In genomic region chr7:74012858-74013600, GRCm38 (mm10) we compare ENCODE assay signal across 8 mouse cellular contexts. TPM values are rescaled to one million over a fixed set of nuclear protein-coding genes. Genes with fewer than 3 reads are reported as not detected.
A peak's percentile ranks its signal among the peaks of the same experiment; 100 is the strongest.
DNase-seq lines count a peak whose midpoint lies in the region; ATAC-seq and TF ChIP-seq lines count a peak whose summit lies in the region.

No protein-coding gene starts in this region.

- no peaks in the 10 kb centered on the region for H3K36me3 ChIP-seq in limb, embryonic 15.5 days
- no peaks in the 10 kb centered on the region for H3K36me3 ChIP-seq in neural tube, embryonic 14.5 days (ENCODE audit: control insufficient read depth, insufficient read depth, low read length)

- peaks cover 19% of the 10 kb centered on the region for H3K27me3 ChIP-seq in limb, embryonic 15.5 days
- H3K27me3 ChIP-seq in neural tube, embryonic 14.5 days (ENCODE audit: control insufficient read depth, insufficient read depth, low read length) = no peaks in the 10 kb centered on the region; the same call in 1 of the 2 replicates

- no peaks in the 10 kb centered on the region for H3K4me1 ChIP-seq in lung, adult 2 months (ENCODE audit: control insufficient read depth, insufficient read depth, low read length)
- peaks cover 2% of the 10 kb centered on the region; the same call in 1 of the 2 replicates for H3K4me1 ChIP-seq in brown adipose tissue, adult 24 weeks (ENCODE audit: control insufficient read depth, insufficient read depth, insufficient read length, low read length)
- H3K4me1 ChIP-seq in limb, embryonic 15.5 days = peaks cover 21% of the 10 kb centered on the region
- peaks cover 37% of the 10 kb centered on the region for H3K4me1 ChIP-seq in neural tube, embryonic 14.5 days (ENCODE audit: control insufficient read depth, insufficient read depth, low read length)

- WGBS in lung, adult 2 months = 1% methylated on average over 69 of the region's 70 CpGs
- WGBS in limb, embryonic 15.5 days = under 1% methylated on average over 58 of the region's 70 CpGs
- WGBS in neural tube, embryonic 14.5 days = under 1% methylated on average over 59 of the region's 70 CpGs

- peak overlapping the region; percentile 97 for H3K4me2 ChIP-seq in limb, embryonic 15.5 days
- peak overlapping the region; percentile 83 for H3K4me2 ChIP-seq in neural tube, embryonic 14.5 days (ENCODE audit: low read depth, low read length)

- ATAC-seq in granulocyte monocyte progenitor cell, adult 5-6 weeks (replicated peaks; ENCODE audit: poor library complexity, severe bottlenecking) = peak; percentile 13; the same call in 1 of the 2 replicates
- 0 out of 2 replicates have a peak, but pooled peaks have one; percentile 20 for ATAC-seq in limb, embryonic 15.5 days (ENCODE audit: insufficient number of reproducible peaks, low FRiP score, low TSS enrichment, low read depth)
- peak; percentile 54 for ATAC-seq in neural tube, embryonic 14.5 days (ENCODE audit: low read depth)
- no peak for ATAC-seq in inflammation-experienced regulatory T-cells, adult 6 months

- DNase-seq in lung, adult 2 months = peak; percentile 28
- no peak for DNase-seq in lung, adult 18-20 months
- DNase-seq in frontal cortex, adult 2 months (ENCODE audit: extremely low spot score in 1 of 2, low spot score in 1 of 2) = no peak

- no peak for TF ChIP-seq POLR2A in lung, adult 2 months (IDR thresholded peaks at IDR 0.05; ENCODE audit: borderline replicate concordance, extremely low read depth, low read depth, low read length)

- H3K9ac ChIP-seq in limb, embryonic 15.5 days = peak overlapping the region; percentile 71
- peak overlapping the region; percentile 100 for H3K9ac ChIP-seq in neural tube, embryonic 14.5 days (replicated peaks; ENCODE audit: low read depth, low read length)

- no peak overlapping the region for H3K27ac ChIP-seq in brown adipose tissue, adult 24 weeks (replicated peaks; ENCODE audit: low read depth, low read length)
- H3K27ac ChIP-seq in limb, embryonic 15.5 days = peak overlapping the region; percentile 77
- peak overlapping the region; percentile 96 for H3K27ac ChIP-seq in neural tube, embryonic 14.5 days (ENCODE audit: low read depth, low read length)

- peak overlapping the region; percentile 64 for H3K4me3 ChIP-seq in lung, adult 2 months (replicated peaks; ENCODE audit: extremely low read depth, low read depth, low read length)
- H3K4me3 ChIP-seq in brown adipose tissue, adult 24 weeks (ENCODE audit: insufficient read depth, low read depth, low read length) = peak overlapping the region; percentile 47
- H3K4me3 ChIP-seq in limb, embryonic 15.5 days = peak overlapping the region; percentile 77
- H3K4me3 ChIP-seq in neural tube, embryonic 14.5 days (ENCODE audit: low read depth, low read length) = peak overlapping the region; percentile 94

- H3K9me3 ChIP-seq in limb, embryonic 15.5 days = no peaks in the 10 kb centered on the region
- no peaks in the 10 kb centered on the region for H3K9me3 ChIP-seq in neural tube, embryonic 14.5 days (ENCODE audit: control insufficient read depth, low read length)

- TF ChIP-seq CTCF in lung, adult 2 months (IDR thresholded peaks at IDR 0.05; ENCODE audit: insufficient read depth, low read length) = no peak

RNA-seq across cellular contexts. Expression of gene St8sia2, which starts 0.5 kb away (rescaled TPM):
- polyA plus RNA-seq in lung, adult 2 months (2012; rRNA removed) = 6.2 and 7.8 TPM in 2 replicates
- polyA plus RNA-seq in brown adipose tissue, adult 24 weeks (2012; ENCODE audit: insufficient read depth, insufficient read length, missing spikeins) = not detected in 2 replicates
- total RNA-seq in granulocyte monocyte progenitor cell, adult 5-6 weeks (2014; fragmentation: Nextera tagmentation) = 1.7 TPM in 1 of 2 replicates, not detected in the other
- total RNA-seq in granulocyte monocyte progenitor cell, adult 5-6 weeks (2017) = not detected in 2 replicates
- 11.5 and 13.0 TPM in 2 replicates for polyA plus RNA-seq in limb, embryonic 15.5 days (2015; fragmentation: Nextera tagmentation; extraction: Ambion mirVana)
- polyA plus RNA-seq in neural tube, embryonic 14.5 days (2014; fragmentation: Nextera tagmentation; extraction: Ambion mirVana) = 97.9 and 102 TPM in 2 replicates
- not detected for polyA plus RNA-seq in inflammation-experienced regulatory T-cells, adult 6 months (2017; shearing (Covaris generic))
- polyA plus RNA-seq in frontal cortex, adult 2 months (2012; rRNA removed) = 2.3 and 2.8 TPM in 2 replicates
